Mouse (Mus musculus) ES-Bruce4 (cell line): ENCODE results near the gene Hrh3.

Experiments used
- CTCF ChIP-seq: IDR thresholded peaks from one replicate; pipeline ENCODE4 v1.8.1; 2011; ENCODE audit warnings: low read depth, low read length
- EP300 ChIP-seq: IDR thresholded peaks from 2 replicates; pipeline ENCODE4 v1.6.1; 2011; ENCODE audit warnings: low read depth, low read length; ENCODE audit not compliant: insufficient read depth

- TF ChIP-seq CTCF (peak; percentile 8), EP300 (no peak)
These were observed 6.1 kb downstream of the Hrh3 start for GRCm38 (mm10) chr2:180098167-180098566.
